Mouse (Mus musculus): ENCODE measurements around the gene Cdh22.

- TF ChIP-seq CTCF (conservative IDR thresholded peaks at IDR 0.05; ENCODE audit: insufficient read depth, insufficient read length, low read depth, low read length) (no peak), POLR2A (IDR thresholded peaks at IDR 0.05; ENCODE audit: low read depth, low read length) (no peak)
Observed at GRCm38 (mm10) chr2:165064489-165064888, 170.2 kb downstream of the Cdh22 start.

Measured in kidney, adult 2 months (tissue).